Mouse (Mus musculus): Measurements from ENCODE around the gene Rbp4. TPM values are rescaled to one million over a fixed set of nuclear protein-coding genes. Genes with fewer than 3 reads are reported as not detected.
A peak's percentile ranks its signal among the peaks of the same experiment; 100 is the strongest.

Rbp4 gene
- polyA plus RNA-seq, 1 experiment from 2014 or later, result 2.0 TPM

DNA sequence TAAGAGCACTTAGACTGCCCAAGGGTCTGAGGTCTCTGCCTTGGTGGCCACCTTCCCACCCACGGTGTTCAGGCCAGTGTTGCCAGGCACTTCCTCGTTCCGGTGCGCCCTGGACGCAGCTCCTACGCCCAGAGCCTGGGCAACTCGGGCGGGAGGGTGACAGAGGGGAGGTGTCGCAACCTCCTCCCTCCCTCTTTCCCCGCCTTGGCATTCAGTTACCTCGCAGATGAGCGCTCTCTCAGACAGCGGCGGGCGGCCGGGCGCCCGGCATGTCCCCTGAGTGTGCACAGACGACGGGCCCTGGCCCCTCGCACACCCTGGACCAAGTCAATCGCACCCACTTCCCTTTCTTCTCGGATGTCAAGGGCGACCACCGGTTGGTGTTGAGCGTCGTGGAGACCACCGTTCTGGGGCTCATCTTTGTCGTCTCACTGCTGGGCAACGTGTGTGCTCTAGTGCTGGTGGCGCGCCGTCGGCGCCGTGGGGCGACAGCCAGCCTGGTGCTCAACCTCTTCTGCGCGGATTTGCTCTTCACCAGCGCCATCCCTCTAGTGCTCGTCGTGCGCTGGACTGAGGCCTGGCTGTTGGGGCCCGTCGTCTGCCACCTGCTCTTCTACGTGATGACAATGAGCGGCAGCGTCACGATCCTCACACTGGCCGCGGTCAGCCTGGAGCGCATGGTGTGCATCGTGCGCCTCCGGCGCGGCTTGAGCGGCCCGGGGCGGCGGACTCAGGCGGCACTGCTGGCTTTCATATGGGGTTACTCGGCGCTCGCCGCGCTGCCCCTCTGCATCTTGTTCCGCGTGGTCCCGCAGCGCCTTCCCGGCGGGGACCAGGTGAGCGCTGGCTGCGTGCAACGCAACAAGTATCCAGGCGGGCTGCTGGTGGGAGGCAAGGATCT, 28.0 kb downstream of the Rbp4 start, which contains the start of gene Ffar4:
Gene Ffar4 (plus strand): TSS at position 214 of the 901 bp plus-strand sequence.
- H3K4me2 ChIP-seq (replicated peaks; ENCODE audit: low read depth, low read length), result peak within 1 kb of the TSS; percentile 55
- no peak within 1 kb of the TSS for H3K27ac ChIP-seq (ENCODE audit: low read depth, low read length)
- no peaks in the 10 kb centered on the region for H3K9me3 ChIP-seq (ENCODE audit: control insufficient read depth, low read length)
- peaks cover 32% of the 10 kb centered on the region for H3K27me3 ChIP-seq (ENCODE audit: control insufficient read depth, insufficient read depth, low read length)
- H3K36me3 ChIP-seq (ENCODE audit: control insufficient read depth, insufficient read depth, low read length), result no peaks in the 10 kb centered on the region
- ATAC-seq (ENCODE audit: low FRiP score, low TSS enrichment), result peak; percentile 46
- H3K9ac ChIP-seq (ENCODE audit: low read depth, low read length), result peak within 1 kb of the TSS; percentile 37; the same call in 1 of the 2 replicates
- 1% methylated on average over 77 of the region's 77 CpGs for WGBS
- H3K4me1 ChIP-seq (ENCODE audit: control insufficient read depth, insufficient read depth, low read length), result 0 out of 2 replicates have a peak, but pooled peaks cover 8% of the 10 kb centered on the region
- H3K4me3 ChIP-seq (ENCODE audit: low read length), result peak within 1 kb of the TSS; percentile 31

DNA sequence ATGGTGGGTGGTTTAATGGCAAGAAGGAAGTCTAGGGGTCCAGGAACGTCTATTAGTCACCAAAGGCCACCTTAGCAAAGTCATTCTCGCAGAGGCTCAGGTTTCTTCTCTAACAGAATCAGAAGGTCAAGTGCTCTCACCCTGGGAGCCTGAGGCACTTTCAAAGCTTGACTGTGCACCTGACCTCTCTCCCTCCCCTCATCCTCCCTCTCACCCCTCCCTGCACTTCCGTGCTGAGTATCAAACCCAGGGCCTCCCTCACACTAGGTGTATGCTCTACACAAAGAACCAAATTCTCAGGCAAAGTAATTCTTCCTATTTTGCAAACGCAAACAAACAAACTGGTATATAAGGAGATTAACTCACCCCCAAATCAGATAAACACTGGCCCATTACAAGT, 28.9 kb downstream of the Rbp4 start:
- Histone ChIP-seq H3K9ac (ENCODE audit: low read depth, low read length) (no peak overlapping the region), H3K27ac (ENCODE audit: low read depth, low read length) (no peak overlapping the region), H3K4me1 (ENCODE audit: control insufficient read depth, insufficient read depth, low read length) (0 out of 2 replicates have a peak, but pooled peaks cover 8% of the 10 kb centered on the region), H3K4me3 (ENCODE audit: low read length) (no peak overlapping the region), H3K27me3 (ENCODE audit: control insufficient read depth, insufficient read depth, low read length) (peaks cover 32% of the 10 kb centered on the region), H3K36me3 (ENCODE audit: control insufficient read depth, insufficient read depth, low read length) (no peaks in the 10 kb centered on the region), H3K4me2 (replicated peaks; ENCODE audit: low read depth, low read length) (no peak overlapping the region), H3K9me3 (ENCODE audit: control insufficient read depth, low read length) (no peaks in the 10 kb centered on the region)
- ATAC-seq (ENCODE audit: low FRiP score, low TSS enrichment), result peak; percentile 50
- 5% methylated on average over 4 of the region's 4 CpGs for WGBS

DNA sequence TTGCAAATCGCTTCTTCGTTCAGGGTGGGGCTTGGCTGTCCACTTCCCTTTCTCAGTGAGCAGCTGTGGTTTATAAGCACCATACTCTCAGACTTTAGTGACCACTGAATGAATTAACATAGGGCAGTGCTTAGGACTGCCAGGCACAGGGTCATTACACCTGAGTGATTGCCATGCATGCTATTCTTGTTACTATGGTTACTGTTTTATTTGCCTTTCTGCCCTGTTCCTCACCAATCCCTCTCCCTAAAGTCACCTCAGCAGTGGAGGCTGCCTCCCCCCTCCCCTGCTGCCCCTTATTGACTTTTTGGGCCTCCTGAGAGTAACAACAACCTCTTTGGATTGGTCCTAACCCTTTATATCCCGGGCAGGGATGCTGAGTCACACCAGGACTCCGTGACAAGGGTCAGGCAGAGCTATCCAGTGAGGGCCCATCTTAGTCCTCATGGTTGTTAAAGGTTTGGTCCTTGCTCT, 33.5 kb downstream of the Rbp4 start:
- peak; percentile 82 for ATAC-seq (ENCODE audit: low FRiP score, low TSS enrichment)
- H3K27me3 ChIP-seq (ENCODE audit: control insufficient read depth, insufficient read depth, low read length), result peaks cover 6% of the 10 kb centered on the region; the same call in 1 of the 2 replicates
- no peaks in the 10 kb centered on the region for H3K9me3 ChIP-seq (ENCODE audit: control insufficient read depth, low read length)
- no peak overlapping the region for H3K9ac ChIP-seq (ENCODE audit: low read depth, low read length)
- no peaks in the 10 kb centered on the region for H3K4me1 ChIP-seq (ENCODE audit: control insufficient read depth, insufficient read depth, low read length)
- no peak overlapping the region for H3K27ac ChIP-seq (ENCODE audit: low read depth, low read length)
- H3K4me2 ChIP-seq (replicated peaks; ENCODE audit: low read depth, low read length), result no peak overlapping the region
- no peak overlapping the region for H3K4me3 ChIP-seq (ENCODE audit: low read length)
- no peaks in the 10 kb centered on the region for H3K36me3 ChIP-seq (ENCODE audit: control insufficient read depth, insufficient read depth, low read length)
- 28% methylated on average over 4 of the region's 4 CpGs for WGBS

- 85% methylated on average over 8 of the region's 8 CpGs for WGBS
- H3K9ac ChIP-seq (ENCODE audit: low read depth, low read length), result no peak overlapping the region
- H3K4me2 ChIP-seq (replicated peaks; ENCODE audit: low read depth, low read length), result no peak overlapping the region
- H3K27ac ChIP-seq (ENCODE audit: low read depth, low read length), result no peak overlapping the region
- no peak overlapping the region for H3K4me3 ChIP-seq (ENCODE audit: low read length)
- H3K27me3 ChIP-seq (ENCODE audit: control insufficient read depth, insufficient read depth, low read length), result no peaks in the 10 kb centered on the region
- H3K9me3 ChIP-seq (ENCODE audit: control insufficient read depth, low read length), result no peaks in the 10 kb centered on the region
- H3K4me1 ChIP-seq (ENCODE audit: control insufficient read depth, insufficient read depth, low read length), result no peaks in the 10 kb centered on the region
- H3K36me3 ChIP-seq (ENCODE audit: control insufficient read depth, insufficient read depth, low read length), result no peaks in the 10 kb centered on the region
- ATAC-seq (ENCODE audit: low FRiP score, low TSS enrichment), result no peak
Observed at GRCm38 (mm10) chr19:38089358-38089757, 35.7 kb downstream of the Rbp4 start.

DNA sequence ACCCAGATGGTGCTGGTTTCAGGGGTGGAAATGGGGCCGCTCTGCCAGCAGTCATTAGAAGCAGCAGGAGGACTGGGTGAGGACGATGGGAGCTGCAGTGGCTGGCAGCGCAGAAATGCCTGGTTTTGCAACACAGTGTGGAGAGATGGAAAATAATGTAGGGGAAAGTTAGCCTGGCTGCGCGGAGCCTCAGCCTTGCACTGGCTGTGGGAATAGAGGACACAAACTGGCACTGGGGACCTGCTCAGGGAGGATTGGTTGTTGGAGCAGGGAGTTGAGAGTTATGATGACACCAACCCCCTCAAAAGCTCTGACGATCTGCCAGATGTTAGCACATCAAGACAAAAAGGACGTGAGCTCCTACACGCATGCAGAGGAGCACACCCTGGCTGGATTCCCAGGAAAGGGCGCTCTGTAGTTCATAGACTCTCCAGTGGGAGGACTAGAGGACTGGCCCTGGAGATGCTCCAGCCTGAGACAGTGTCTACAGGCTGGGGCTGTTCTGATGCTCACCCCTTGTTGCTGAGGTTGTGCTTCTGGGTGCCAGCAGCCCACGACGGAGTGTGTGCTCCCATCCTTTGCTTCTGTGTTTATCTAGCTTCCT, 38.0 kb downstream of the Rbp4 start:
- Histone ChIP-seq H3K27me3 (ENCODE audit: control insufficient read depth, insufficient read depth, low read length) (no peaks in the 10 kb centered on the region), H3K9me3 (ENCODE audit: control insufficient read depth, low read length) (no peaks in the 10 kb centered on the region), H3K4me2 (replicated peaks; ENCODE audit: low read depth, low read length) (no peak overlapping the region), H3K4me3 (ENCODE audit: low read length) (no peak overlapping the region), H3K4me1 (ENCODE audit: control insufficient read depth, insufficient read depth, low read length) (no peaks in the 10 kb centered on the region), H3K27ac (ENCODE audit: low read depth, low read length) (no peak overlapping the region), H3K36me3 (ENCODE audit: control insufficient read depth, insufficient read depth, low read length) (no peaks in the 10 kb centered on the region), H3K9ac (ENCODE audit: low read depth, low read length) (no peak overlapping the region)
- WGBS, result 53% methylated on average over 11 of the region's 11 CpGs
- ATAC-seq (ENCODE audit: low FRiP score, low TSS enrichment), result peak; percentile 84; the same call in 1 of the 2 replicates

GRCm38 (mm10) chr19:38085841-38086240, 39.2 kb downstream of the Rbp4 start:
- Histone ChIP-seq H3K9me3 (ENCODE audit: control insufficient read depth, low read length) (no peaks in the 10 kb centered on the region), H3K4me1 (ENCODE audit: control insufficient read depth, insufficient read depth, low read length) (no peaks in the 10 kb centered on the region), H3K4me2 (replicated peaks; ENCODE audit: low read depth, low read length) (no peak overlapping the region), H3K36me3 (ENCODE audit: control insufficient read depth, insufficient read depth, low read length) (no peaks in the 10 kb centered on the region), H3K27ac (ENCODE audit: low read depth, low read length) (no peak overlapping the region), H3K27me3 (ENCODE audit: control insufficient read depth, insufficient read depth, low read length) (no peaks in the 10 kb centered on the region), H3K9ac (ENCODE audit: low read depth, low read length) (no peak overlapping the region), H3K4me3 (ENCODE audit: low read length) (no peak overlapping the region)
- 89% methylated on average over 4 of the region's 4 CpGs for WGBS
- no peak for ATAC-seq (ENCODE audit: low FRiP score, low TSS enrichment)

DNA sequence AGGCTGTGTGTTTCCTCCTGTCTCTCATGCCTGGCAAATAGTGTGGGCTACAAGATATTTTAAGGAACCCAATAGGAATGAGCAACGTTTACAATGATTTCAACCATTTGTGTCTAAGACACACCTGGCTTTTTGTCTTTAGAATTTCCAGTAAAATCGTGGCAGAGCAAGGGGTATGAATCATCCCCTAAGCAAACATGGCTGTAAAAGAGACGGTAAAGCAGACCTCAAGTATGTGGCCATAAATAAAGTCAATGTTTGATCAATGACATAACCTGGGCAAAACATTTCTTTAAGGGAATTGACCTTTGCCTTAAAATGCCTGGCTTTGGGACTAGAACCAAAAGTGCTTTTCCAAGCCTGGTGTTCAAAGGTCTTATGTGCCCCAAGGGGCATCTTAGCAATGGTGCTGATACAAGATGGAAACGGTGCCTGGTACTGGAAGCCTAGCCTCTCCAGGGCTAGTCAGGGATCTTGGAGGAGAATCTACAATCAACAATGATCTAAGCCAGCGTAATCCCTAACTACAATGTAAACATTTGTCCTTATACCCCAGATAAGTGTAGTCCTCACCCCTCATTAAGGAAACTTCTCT, 42.1 kb downstream of the Rbp4 start:
- 41% methylated on average over 5 of the region's 5 CpGs for WGBS
- no peaks in the 10 kb centered on the region for H3K9me3 ChIP-seq (ENCODE audit: control insufficient read depth, low read length)
- H3K4me2 ChIP-seq (replicated peaks; ENCODE audit: low read depth, low read length), result no peak overlapping the region
- H3K27me3 ChIP-seq (ENCODE audit: control insufficient read depth, insufficient read depth, low read length), result no peaks in the 10 kb centered on the region
- H3K4me1 ChIP-seq (ENCODE audit: control insufficient read depth, insufficient read depth, low read length), result no peaks in the 10 kb centered on the region
- ATAC-seq (ENCODE audit: low FRiP score, low TSS enrichment), result no peak
- H3K4me3 ChIP-seq (ENCODE audit: low read length), result no peak overlapping the region
- no peak overlapping the region for H3K9ac ChIP-seq (ENCODE audit: low read depth, low read length)
- H3K27ac ChIP-seq (ENCODE audit: low read depth, low read length), result no peak overlapping the region
- H3K36me3 ChIP-seq (ENCODE audit: control insufficient read depth, insufficient read depth, low read length), result no peaks in the 10 kb centered on the region

- H3K9ac ChIP-seq (ENCODE audit: low read depth, low read length), result no peak overlapping the region
- H3K9me3 ChIP-seq (ENCODE audit: control insufficient read depth, low read length), result no peaks in the 10 kb centered on the region
- no peaks in the 10 kb centered on the region for H3K27me3 ChIP-seq (ENCODE audit: control insufficient read depth, insufficient read depth, low read length)
- ATAC-seq (ENCODE audit: low FRiP score, low TSS enrichment), result no peak
- WGBS, result 67% methylated on average over 3 of the region's 3 CpGs
- H3K36me3 ChIP-seq (ENCODE audit: control insufficient read depth, insufficient read depth, low read length), result no peaks in the 10 kb centered on the region
- no peak overlapping the region for H3K4me3 ChIP-seq (ENCODE audit: low read length)
- no peaks in the 10 kb centered on the region for H3K4me1 ChIP-seq (ENCODE audit: control insufficient read depth, insufficient read depth, low read length)
- no peak overlapping the region for H3K27ac ChIP-seq (ENCODE audit: low read depth, low read length)
- no peak overlapping the region for H3K4me2 ChIP-seq (replicated peaks; ENCODE audit: low read depth, low read length)
Observed at GRCm38 (mm10) chr19:38081361-38081760, 43.7 kb downstream of the Rbp4 start.
